Mouse (Mus musculus) olfactory bulb, adult 2 months (tissue): Measurements from ENCODE around the gene Rhoh. TPM values are rescaled to one million over a fixed set of nuclear protein-coding genes. Genes with fewer than 3 reads are reported as not detected.

Source experiments
- H3K27ac ChIP-seq: fragments of 200-500 bp; 2 replicates; pipeline ENCODE4 v1.5.1; 2012; ENCODE audit warnings: low read depth, low read length; ENCODE audit not compliant: insufficient read depth
- H3K4me1 ChIP-seq: fragments of 200-500 bp; 2 replicates; pipeline ENCODE4 v1.6.1; 2012; ENCODE audit warnings: low read length; ENCODE audit not compliant: control insufficient read depth, insufficient read depth
- H3K4me3 ChIP-seq: fragments of 200-500 bp; 2 replicates; pipeline ENCODE4 v1.5.1; 2012; ENCODE audit warnings: mild to moderate bottlenecking, low read depth, low read length, moderate library complexity; ENCODE audit not compliant: insufficient read depth
- CTCF ChIP-seq: fragments of 200-500 bp; IDR thresholded peaks from 2 replicates; pipeline ENCODE4 v1.5.1; 2012; ENCODE audit warnings: low read depth, mild to moderate bottlenecking, low read length, moderate library complexity; ENCODE audit not compliant: insufficient read depth
- POLR2A ChIP-seq: fragments of 200-500 bp; IDR thresholded peaks from 2 replicates; pipeline ENCODE4 v1.6.1; 2012; ENCODE audit warnings: mild to moderate bottlenecking, low read depth, low read length, moderate library complexity; ENCODE audit not compliant: insufficient read depth
- WGBS: fragments of 180-500 bp; shearing (Covaris S2); methylation state at CpG from one replicate; pipeline ENCODE4 v1.1.7; 2018; 5-methylcytosine and 5-hydroxymethylcytosine counted together
- polyA plus RNA-seq: library from polyadenylated mRNA; stranded (reverse); fragments of >200 nt; gene quantifications from 2 replicates; pipeline ENCODE4 v1.2.4, GENCODE M21; 2012; ENCODE audit warnings: low replicate concordance; ENCODE audit not compliant: missing spikeins, insufficient read depth, insufficient read length

Rhoh gene
- polyA plus RNA-seq, 1 experiment, result 158 TPM

DNA sequence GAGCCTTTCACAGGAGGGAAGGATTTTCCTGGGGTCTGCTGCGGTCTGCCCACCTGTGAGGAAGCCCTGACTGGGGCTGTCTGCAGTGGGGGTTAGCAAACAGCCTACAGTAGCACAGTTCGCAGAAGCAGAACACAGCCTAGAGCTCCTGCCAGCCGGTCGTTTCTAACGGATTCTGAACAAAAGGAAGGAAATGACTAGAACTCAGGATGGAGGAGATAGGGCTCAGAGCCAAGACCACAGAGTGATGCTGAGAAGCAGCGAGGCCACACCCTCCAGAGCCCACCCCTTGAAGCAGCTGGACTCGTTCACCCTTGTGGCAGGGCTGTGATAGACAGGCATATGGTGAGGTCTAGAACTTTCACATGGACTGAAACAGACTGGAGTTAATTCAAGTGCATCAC lies 39.9 kb downstream of the Rhoh start:
- Histone ChIP-seq H3K4me1 (no peaks in the 10 kb centered on the region), H3K4me3 (no peak overlapping the region), H3K27ac (no peak overlapping the region)
- WGBS, result 41% methylated on average over 7 of the region's 7 CpGs
- no peak for TF ChIP-seq POLR2A
- TF ChIP-seq CTCF, result no peak

GRCm38 (mm10) chr5:65901868-65902418 lies 40.9 kb downstream of the Rhoh start:
- Histone ChIP-seq H3K4me1 (no peaks in the 10 kb centered on the region), H3K4me3 (no peak overlapping the region), H3K27ac (no peak overlapping the region)
- WGBS, result 94% methylated on average over 10 of the region's 10 CpGs
- TF ChIP-seq POLR2A (no peak), CTCF (no peak)

DNA sequence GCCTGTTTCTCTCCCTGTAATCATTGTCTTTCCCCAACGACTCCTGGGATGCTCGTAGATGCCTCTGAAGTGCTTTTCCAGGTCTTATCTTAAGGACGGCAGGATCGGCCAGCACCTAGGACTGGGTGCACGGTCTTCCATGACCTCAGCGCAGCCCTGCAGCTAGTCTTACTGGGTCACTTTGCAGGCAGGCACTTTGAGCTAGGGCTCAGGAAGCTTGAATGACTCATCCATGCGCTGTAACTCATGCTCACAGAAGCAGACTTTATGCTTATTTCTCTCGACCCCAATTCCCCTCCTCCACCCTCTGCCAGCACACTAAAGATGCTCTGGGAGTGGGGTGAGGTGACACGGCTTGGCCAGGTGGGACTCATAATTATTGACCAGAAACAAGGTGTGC lies 41.8 kb downstream of the Rhoh start:
- H3K4me1 ChIP-seq, result no peaks in the 10 kb centered on the region
- H3K4me3 ChIP-seq, result no peak overlapping the region
- no peak for TF ChIP-seq CTCF
- TF ChIP-seq POLR2A, result no peak
- no peak overlapping the region for H3K27ac ChIP-seq
- WGBS, result 83% methylated on average over 9 of the region's 9 CpGs

GRCm38 (mm10) chr5:65904476-65904875 lies 43.5 kb downstream of the Rhoh start:
- TF ChIP-seq POLR2A, result no peak
- TF ChIP-seq CTCF, result no peak
- Histone ChIP-seq H3K4me1 (no peaks in the 10 kb centered on the region), H3K27ac (no peak overlapping the region), H3K4me3 (no peak overlapping the region)
- WGBS, result 99% methylated on average over 4 of the region's 4 CpGs

DNA sequence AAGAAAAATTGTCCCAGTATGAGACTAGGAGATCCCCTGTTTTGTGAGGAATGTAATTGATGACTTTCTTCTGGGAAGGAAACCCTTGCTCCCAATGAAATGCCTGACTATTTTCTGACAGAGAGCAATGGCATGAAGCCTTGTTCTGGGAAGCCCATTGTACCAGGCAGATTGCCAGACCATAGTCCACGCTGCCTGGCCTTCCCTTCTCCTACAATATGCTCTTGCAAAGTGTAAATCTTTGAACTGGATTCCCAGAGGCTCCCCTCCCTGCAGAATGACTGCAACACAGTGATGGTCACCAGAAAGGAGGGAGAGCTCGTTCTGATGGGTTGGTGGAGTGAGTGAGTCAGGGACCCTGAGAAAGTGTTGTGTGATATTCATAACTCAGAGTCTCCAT lies 47.7 kb downstream of the Rhoh start:
- WGBS, result 71% methylated on average over 2 of the region's 2 CpGs
- Histone ChIP-seq H3K4me1 (no peaks in the 10 kb centered on the region), H3K4me3 (no peak overlapping the region), H3K27ac (no peak overlapping the region)
- TF ChIP-seq CTCF (no peak), POLR2A (no peak)

GRCm38 (mm10) chr5:65909321-65909720 lies 48.3 kb downstream of the Rhoh start:
- 30% methylated on average over 4 of the region's 4 CpGs for WGBS
- no peak overlapping the region for H3K27ac ChIP-seq
- no peak overlapping the region for H3K4me3 ChIP-seq
- no peaks in the 10 kb centered on the region for H3K4me1 ChIP-seq
- TF ChIP-seq POLR2A (no peak), CTCF (no peak)

- no peak for TF ChIP-seq CTCF
- no peak for TF ChIP-seq POLR2A
- 92% methylated on average over 4 of the region's 4 CpGs for WGBS
These were observed 49.4 kb downstream of the Rhoh start for GRCm38 (mm10) chr5:65910398-65910797.

GRCm38 (mm10) chr5:65911676-65912075 lies 50.7 kb downstream of the Rhoh start:
- TF ChIP-seq POLR2A (no peak), CTCF (no peak)

More at GRCm38 (mm10) chr5:65910398-65910797, 49.4 kb downstream of the Rhoh start:
- Histone ChIP-seq H3K4me3 (no peak overlapping the region), H3K4me1 (no peaks in the 10 kb centered on the region), H3K27ac (no peak overlapping the region)

DNA sequence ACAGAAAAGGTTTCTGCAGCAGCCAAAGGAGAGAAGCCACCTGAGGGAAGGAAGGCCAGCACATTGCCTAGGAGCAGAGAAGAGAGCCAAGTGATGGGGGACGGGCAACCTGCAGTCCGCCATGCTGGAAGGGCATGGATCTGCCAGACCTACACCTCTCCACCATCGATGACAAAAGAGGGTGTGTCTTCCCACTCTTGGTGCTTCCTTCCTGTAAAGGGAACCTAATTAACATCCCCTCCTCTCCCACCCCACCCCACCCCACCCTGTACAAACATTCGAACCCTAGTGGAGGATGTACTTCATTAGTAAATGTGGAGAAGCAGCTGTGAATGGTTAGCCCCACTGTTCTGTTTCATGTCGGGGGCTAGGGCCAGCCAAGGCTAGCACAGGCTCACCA lies 51.2 kb downstream of the Rhoh start:
- H3K4me1 ChIP-seq, result no peaks in the 10 kb centered on the region
- no peak overlapping the region for H3K4me3 ChIP-seq
- WGBS, result 88% methylated on average over 5 of the region's 5 CpGs
- TF ChIP-seq POLR2A (no peak), CTCF (no peak)
- H3K27ac ChIP-seq, result no peak overlapping the region

More at GRCm38 (mm10) chr5:65911676-65912075, 50.7 kb downstream of the Rhoh start:
- H3K27ac ChIP-seq, result no peak overlapping the region
- H3K4me1 ChIP-seq, result no peaks in the 10 kb centered on the region
- 86% methylated on average over 7 of the region's 7 CpGs for WGBS
- no peak overlapping the region; the same call in 1 of the 2 replicates for H3K4me3 ChIP-seq

DNA sequence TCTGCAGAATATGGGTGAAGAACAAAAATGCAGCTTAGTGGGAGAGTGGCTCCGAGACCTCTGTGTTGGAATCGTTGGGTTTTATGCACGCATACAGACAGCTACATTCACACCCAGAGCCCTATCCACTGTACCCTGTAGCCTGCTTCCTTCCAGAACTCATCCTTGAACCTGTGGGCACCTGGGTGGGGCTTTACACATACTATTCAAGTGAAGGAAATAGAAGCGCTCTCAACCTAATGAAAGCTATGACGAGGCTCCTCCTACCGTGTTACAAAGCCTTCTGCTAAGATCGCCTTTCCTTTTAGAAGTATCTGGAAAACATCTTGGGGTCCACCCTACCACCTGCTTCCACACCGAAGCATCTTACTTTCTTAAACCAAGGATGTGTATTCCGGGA lies 52.1 kb downstream of the Rhoh start:
- no peaks in the 10 kb centered on the region for H3K4me1 ChIP-seq
- no peak overlapping the region for H3K4me3 ChIP-seq
- no peak for TF ChIP-seq POLR2A
- no peak for TF ChIP-seq CTCF
- H3K27ac ChIP-seq, result no peak overlapping the region
- 94% methylated on average over 9 of the region's 9 CpGs for WGBS
